Mouse (Mus musculus): Measurements from ENCODE around the gene Ccnk. TPM values are rescaled to one million over a fixed set of nuclear protein-coding genes. Genes with fewer than 3 reads are reported as not detected.

The Ccnk gene
- polyA plus RNA-seq, 1 experiment, result 35.6 TPM

DNA sequence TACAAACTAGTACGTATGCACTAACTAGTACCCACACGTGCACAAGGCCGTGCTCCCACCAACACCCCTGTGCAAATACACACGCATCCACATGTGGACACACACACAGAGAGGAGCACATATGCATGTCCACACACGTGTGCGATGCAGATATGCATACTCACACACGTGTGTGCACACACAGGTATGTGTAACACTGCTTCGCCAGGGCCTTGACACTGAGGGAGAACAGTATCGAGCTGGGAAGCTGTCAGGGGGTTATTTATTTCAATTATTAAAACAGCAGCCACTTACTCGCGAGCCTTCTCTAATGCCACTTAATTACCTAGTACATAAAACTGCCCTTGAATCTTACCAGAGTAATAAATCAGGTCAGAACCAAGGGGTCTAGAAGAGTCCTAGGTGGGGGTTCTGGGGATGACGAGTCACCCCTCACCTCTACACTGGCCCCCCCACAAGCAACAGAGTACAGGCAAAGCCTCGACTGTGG, 61.1 kb downstream of the Ccnk start:
- no peak overlapping the region for H3K4me3 ChIP-seq (ENCODE audit: insufficient read depth, low read length)

DNA sequence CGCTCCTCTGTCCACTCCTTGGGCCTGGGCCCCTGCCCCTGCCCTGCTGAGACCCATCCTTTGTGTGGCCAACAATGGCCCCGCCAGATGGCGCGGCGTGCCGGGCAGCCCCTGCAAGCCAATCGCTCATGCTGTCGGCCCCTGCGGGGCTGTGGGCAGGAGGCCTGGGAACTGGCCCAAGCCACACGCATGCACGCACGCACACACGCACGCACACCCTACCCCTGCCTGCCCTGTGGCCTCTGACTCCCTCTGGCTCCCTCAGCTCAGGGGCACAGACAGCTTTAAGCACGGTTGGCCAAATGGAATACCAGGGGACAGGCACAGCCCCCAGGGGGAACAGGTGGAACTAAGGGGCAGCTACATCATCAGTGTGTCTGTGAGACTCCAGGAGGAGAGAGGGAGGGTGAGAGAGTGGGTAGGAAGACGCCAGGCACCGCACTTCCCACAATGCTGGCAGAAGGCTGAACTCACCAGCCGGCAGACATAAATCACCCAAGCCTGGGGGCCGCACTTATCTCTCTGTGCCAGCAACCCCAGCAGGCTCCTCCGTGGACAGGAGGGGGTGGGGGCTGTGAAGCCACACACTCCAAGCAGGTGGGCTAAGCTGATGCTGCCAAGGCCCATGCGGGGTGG, 61.7 kb downstream of the Ccnk start:
- Histone ChIP-seq H3K4me3 (ENCODE audit: insufficient read depth, low read length) (no peak overlapping the region), H3K27ac (ENCODE audit: insufficient read depth, low read length) (no peak overlapping the region), H3K4me1 (ENCODE audit: control insufficient read depth, insufficient read depth, low read length) (peaks cover 3% of the 10 kb centered on the region; the same call in 1 of the 2 replicates)
- TF ChIP-seq POLR2A (IDR thresholded peaks at IDR 0.05; ENCODE audit: low read depth, low read length), result no peak
- TF ChIP-seq CTCF (IDR thresholded peaks at IDR 0.05; ENCODE audit: borderline replicate concordance, insufficient read depth, low read length), result no peak

More for the DNA sequence above, 61.1 kb downstream of the Ccnk start:
- Histone ChIP-seq H3K27ac (ENCODE audit: insufficient read depth, low read length) (no peak overlapping the region), H3K4me1 (ENCODE audit: control insufficient read depth, insufficient read depth, low read length) (peaks cover 3% of the 10 kb centered on the region; the same call in 1 of the 2 replicates)
- TF ChIP-seq CTCF (IDR thresholded peaks at IDR 0.05; ENCODE audit: borderline replicate concordance, insufficient read depth, low read length) (no peak), POLR2A (IDR thresholded peaks at IDR 0.05; ENCODE audit: low read depth, low read length) (no peak)

DNA sequence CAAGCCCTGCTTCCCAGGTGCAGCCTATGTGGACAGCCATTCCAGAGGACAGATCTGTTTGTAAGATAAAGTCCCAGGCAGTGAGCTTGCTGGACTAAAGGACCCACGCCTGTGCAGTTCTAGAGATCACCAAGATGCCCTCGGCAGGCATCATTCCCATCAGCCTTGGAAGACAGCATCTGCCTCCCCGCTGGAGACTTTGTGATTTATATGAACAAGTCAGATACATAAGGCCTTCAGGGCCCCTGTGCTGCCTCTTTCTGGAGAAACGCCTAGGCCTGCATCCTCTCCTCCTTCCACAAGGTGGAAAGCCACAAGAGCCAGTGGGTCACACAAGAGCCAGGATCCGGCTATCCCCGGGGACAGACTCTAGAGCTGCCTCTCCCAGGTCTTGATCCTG, 62.2 kb downstream of the Ccnk start:
- H3K4me1 ChIP-seq (ENCODE audit: control insufficient read depth, insufficient read depth, low read length), result peaks cover 3% of the 10 kb centered on the region; the same call in 1 of the 2 replicates
- TF ChIP-seq CTCF (IDR thresholded peaks at IDR 0.05; ENCODE audit: borderline replicate concordance, insufficient read depth, low read length) (no peak), POLR2A (IDR thresholded peaks at IDR 0.05; ENCODE audit: low read depth, low read length) (no peak)
- H3K4me3 ChIP-seq (ENCODE audit: insufficient read depth, low read length), result no peak overlapping the region
- no peak overlapping the region for H3K27ac ChIP-seq (ENCODE audit: insufficient read depth, low read length)

DNA sequence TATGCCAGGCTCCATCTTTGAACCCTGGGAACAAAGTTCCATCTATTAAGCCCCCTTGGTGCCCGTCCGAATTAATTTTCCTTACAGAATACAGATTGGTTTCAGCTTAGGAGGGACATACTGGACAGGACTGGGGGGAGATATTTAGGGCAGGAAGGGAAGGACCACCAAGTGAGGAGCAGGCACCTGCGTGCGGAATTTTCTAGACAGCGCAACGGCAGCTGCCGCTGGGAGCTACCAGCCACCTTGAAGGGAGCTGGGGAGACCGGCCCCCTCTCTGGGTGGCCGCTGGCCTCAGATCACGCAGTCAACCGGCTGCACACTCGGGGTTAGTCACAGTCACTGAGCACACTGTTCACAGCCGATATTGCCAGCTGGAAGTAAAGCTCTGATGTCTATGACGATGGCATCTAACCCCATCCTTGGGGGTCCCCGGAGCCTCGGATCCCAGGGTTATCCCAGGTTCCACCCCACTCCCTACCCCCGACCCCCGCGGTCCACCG, 62.9 kb downstream of the Ccnk start:
- no peak for TF ChIP-seq CTCF (IDR thresholded peaks at IDR 0.05; ENCODE audit: borderline replicate concordance, insufficient read depth, low read length)
- no peak for TF ChIP-seq POLR2A (IDR thresholded peaks at IDR 0.05; ENCODE audit: low read depth, low read length)
- no peak overlapping the region for H3K27ac ChIP-seq (ENCODE audit: insufficient read depth, low read length)
- H3K4me3 ChIP-seq (ENCODE audit: insufficient read depth, low read length), result no peak overlapping the region
- H3K4me1 ChIP-seq (ENCODE audit: control insufficient read depth, insufficient read depth, low read length), result peaks cover 3% of the 10 kb centered on the region; the same call in 1 of the 2 replicates

DNA sequence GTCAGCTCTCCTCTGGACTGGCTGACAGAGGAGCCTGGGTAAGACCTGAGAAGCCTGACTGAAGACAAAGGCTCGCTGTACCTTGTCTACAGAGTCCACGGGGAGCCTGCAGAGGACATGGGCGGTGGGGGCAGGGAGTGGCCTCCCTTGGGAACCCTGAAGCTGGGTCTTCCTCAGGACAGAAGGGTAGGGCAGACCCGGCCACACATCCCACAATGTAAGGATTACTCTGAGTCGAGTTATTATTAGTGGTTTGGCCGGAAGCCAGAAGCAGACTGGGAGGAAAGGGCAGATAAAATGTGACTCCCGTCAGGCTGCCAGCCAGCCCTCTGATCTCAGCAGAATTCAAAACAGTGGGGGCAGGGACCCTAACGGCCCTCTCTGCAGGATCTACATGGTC, 65.4 kb downstream of the Ccnk start:
- Histone ChIP-seq H3K4me1 (ENCODE audit: control insufficient read depth, insufficient read depth, low read length) (peaks cover under 1% of the 10 kb centered on the region; the same call in 1 of the 2 replicates), H3K27ac (ENCODE audit: insufficient read depth, low read length) (no peak overlapping the region)
- TF ChIP-seq POLR2A (IDR thresholded peaks at IDR 0.05; ENCODE audit: low read depth, low read length), result no peak
- no peak for TF ChIP-seq CTCF (IDR thresholded peaks at IDR 0.05; ENCODE audit: borderline replicate concordance, insufficient read depth, low read length)

DNA sequence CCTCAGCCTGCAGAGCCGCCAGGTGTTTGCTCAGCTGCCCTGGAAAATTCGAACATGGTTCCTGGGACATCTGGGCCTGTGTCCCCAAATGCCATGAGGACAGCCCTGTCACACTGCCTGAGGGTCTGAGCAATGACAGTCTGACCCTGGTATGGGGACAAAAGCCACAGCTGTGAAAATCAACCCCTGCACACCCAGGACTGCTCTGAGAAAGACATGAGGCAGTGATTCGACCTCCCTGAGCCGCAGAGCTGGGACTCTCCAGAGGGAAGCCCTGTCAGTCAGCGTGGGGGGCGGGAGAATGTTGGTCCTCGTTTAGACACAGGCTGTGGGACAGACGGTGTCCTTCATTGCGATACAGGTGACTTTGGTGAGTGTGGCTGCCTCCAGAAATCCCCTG, 66.2 kb downstream of the Ccnk start:
- Histone ChIP-seq H3K4me1 (ENCODE audit: control insufficient read depth, insufficient read depth, low read length) (no peaks in the 10 kb centered on the region), H3K27ac (ENCODE audit: insufficient read depth, low read length) (no peak overlapping the region), H3K4me3 (ENCODE audit: insufficient read depth, low read length) (no peak overlapping the region)
- TF ChIP-seq CTCF (IDR thresholded peaks at IDR 0.05; ENCODE audit: borderline replicate concordance, insufficient read depth, low read length) (no peak), POLR2A (IDR thresholded peaks at IDR 0.05; ENCODE audit: low read depth, low read length) (no peak)

More for the DNA sequence above, 65.4 kb downstream of the Ccnk start:
- no peak overlapping the region for H3K4me3 ChIP-seq (ENCODE audit: insufficient read depth, low read length)

DNA sequence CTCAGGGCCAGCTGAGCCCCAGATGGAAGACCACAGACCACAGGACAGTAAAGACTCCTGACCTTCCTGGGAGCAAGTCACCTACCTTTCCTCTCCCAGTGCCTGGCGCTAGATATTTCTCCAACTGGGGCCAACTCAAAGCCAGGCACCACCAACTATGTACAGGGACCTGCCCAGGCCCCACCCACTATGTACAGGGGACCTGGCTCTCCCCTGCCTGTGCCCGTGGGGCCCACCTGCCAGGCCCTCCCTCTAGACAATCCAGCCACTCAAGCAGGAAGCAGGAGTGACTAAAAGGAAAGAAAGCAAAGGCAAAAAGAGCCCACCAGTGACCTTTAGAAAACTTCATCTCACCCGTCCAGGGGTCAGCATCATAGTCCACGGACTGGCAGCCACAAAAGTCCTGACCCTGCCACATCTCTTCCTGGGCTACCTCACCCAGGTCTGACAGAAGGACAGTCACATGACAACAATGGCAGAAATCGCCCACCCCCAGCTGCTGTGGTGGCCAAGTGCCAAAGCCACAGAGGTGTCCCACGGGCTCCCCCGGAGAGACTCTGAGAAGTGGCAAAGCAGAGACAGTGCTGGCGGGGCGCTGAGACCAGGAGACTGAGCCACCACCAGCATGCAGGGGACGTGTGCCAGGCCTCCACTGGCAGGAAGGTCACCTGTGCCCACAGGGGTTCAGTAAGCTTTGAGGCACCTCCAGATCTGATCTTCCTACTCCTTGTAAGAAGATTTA, 67.6 kb downstream of the Ccnk start:
- H3K4me3 ChIP-seq (ENCODE audit: insufficient read depth, low read length), result no peak overlapping the region
- no peaks in the 10 kb centered on the region for H3K4me1 ChIP-seq (ENCODE audit: control insufficient read depth, insufficient read depth, low read length)
- H3K27ac ChIP-seq (ENCODE audit: insufficient read depth, low read length), result no peak overlapping the region
- TF ChIP-seq POLR2A (IDR thresholded peaks at IDR 0.05; ENCODE audit: low read depth, low read length) (no peak), CTCF (IDR thresholded peaks at IDR 0.05; ENCODE audit: borderline replicate concordance, insufficient read depth, low read length) (no peak)

DNA sequence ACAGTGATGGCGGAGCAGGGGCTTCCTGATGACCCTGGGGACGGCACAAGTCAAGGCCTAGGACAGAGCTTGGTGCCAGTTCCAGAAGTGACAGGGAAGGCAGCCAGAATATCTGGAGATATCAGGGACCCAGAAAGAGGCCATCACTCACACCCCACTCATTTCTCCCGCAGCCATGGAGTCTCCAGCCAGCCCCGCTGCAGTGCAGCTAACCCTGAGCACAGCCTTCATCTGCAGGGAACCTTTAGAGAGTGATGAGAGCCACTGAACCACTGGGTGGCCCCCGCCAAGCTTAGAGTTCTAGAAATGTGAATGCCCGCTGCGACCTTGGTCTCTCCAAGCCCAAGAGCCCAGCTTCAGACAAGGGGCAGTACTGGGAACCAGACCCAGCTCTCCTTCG, 69.6 kb downstream of the Ccnk start:
- no peaks in the 10 kb centered on the region for H3K4me1 ChIP-seq (ENCODE audit: control insufficient read depth, insufficient read depth, low read length)
- H3K4me3 ChIP-seq (ENCODE audit: insufficient read depth, low read length), result no peak overlapping the region
- no peak overlapping the region for H3K27ac ChIP-seq (ENCODE audit: insufficient read depth, low read length)
- TF ChIP-seq POLR2A (IDR thresholded peaks at IDR 0.05; ENCODE audit: low read depth, low read length) (no peak), CTCF (IDR thresholded peaks at IDR 0.05; ENCODE audit: borderline replicate concordance, insufficient read depth, low read length) (no peak)

DNA sequence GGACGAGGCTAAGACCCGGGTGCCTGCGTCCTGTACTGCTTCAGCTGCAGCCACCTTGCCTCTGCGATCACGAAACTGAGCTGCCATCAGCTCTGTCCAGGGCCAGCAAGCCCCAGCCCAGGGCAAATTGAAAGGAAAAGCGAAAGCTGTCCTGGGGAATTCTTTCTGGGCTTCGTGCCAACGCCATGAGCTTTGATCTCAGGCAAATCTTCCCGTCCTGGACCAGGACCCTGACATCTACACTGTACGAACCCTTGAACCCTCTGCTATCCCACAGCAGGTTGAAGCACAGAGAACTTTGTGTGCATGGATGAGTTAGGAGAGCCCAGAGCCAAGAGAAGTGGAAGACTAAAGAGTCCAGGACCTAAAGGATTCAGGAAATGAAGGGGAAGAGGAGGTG, 70.1 kb downstream of the Ccnk start:
- no peak overlapping the region for H3K4me3 ChIP-seq (ENCODE audit: insufficient read depth, low read length)
- TF ChIP-seq POLR2A (IDR thresholded peaks at IDR 0.05; ENCODE audit: low read depth, low read length) (no peak), CTCF (IDR thresholded peaks at IDR 0.05; ENCODE audit: borderline replicate concordance, insufficient read depth, low read length) (no peak)
- no peak overlapping the region for H3K27ac ChIP-seq (ENCODE audit: insufficient read depth, low read length)
- H3K4me1 ChIP-seq (ENCODE audit: control insufficient read depth, insufficient read depth, low read length), result no peaks in the 10 kb centered on the region

Measured in embryonic fibroblast, embryonic 13.5 days (primary cell).